Mouse (Mus musculus) lung, embryonic 16.5 days (tissue): Measurements from ENCODE around the gene Pcgf5. TPM values are rescaled to one million over a fixed set of nuclear protein-coding genes. Genes with fewer than 3 reads are reported as not detected.
A peak's percentile ranks its signal among the peaks of the same experiment; 100 is the strongest.

ENCODE experiments used
- ATAC-seq: fragments of 200-750 bp; cut with Nextera tagmentation; 2 replicates; pipeline ENCODE4 v1.8.0; 2017; ENCODE audit warnings: low read depth, mild to moderate bottlenecking, moderate library complexity
- H3K27ac ChIP-seq: fragments of 300-500 bp; sonication (generic); 2 replicates; pipeline ENCODE4 v1.5.1; 2014; ENCODE audit warnings: mild to moderate bottlenecking, control low read depth, low read length
- H3K27me3 ChIP-seq: fragments of 300-500 bp; sonication (generic); 2 replicates; pipeline ENCODE4 v1.6.1; 2014; ENCODE audit warnings: low read depth, low read length, mixed read lengths; ENCODE audit not compliant: control insufficient read depth, insufficient read depth
- H3K36me3 ChIP-seq: fragments of 300-500 bp; sonication (generic); 2 replicates; pipeline ENCODE4 v1.6.1; 2014; ENCODE audit warnings: low read length; ENCODE audit not compliant: control insufficient read depth, insufficient read depth
- H3K4me1 ChIP-seq: fragments of 300-500 bp; sonication (generic); replicated peaks from 2 replicates; pipeline ENCODE4 v1.6.1; 2014; ENCODE audit warnings: low read length, mixed read lengths; ENCODE audit not compliant: control insufficient read depth, insufficient read depth
- H3K4me2 ChIP-seq: fragments of 300-500 bp; sonication (generic); 2 replicates; pipeline ENCODE4 v1.6.1; 2014; ENCODE audit warnings: low read depth, low read length, control low read depth
- H3K4me3 ChIP-seq: fragments of 300-500 bp; sonication (generic); 2 replicates; pipeline ENCODE4 v1.5.1; 2014; ENCODE audit warnings: mild to moderate bottlenecking, low read length, control low read depth
- H3K9ac ChIP-seq: fragments of 300-500 bp; sonication (generic); 2 replicates; pipeline ENCODE4 v1.6.1; 2014; ENCODE audit warnings: low read length, control low read depth
- H3K9me3 ChIP-seq: fragments of 300-500 bp; sonication (generic); 2 replicates; pipeline ENCODE4 v1.6.1; 2016; ENCODE audit warnings: low read length; ENCODE audit not compliant: control insufficient read depth
- WGBS: fragments of 180-500 bp; shearing (Covaris S2); extraction: QIAGEN DNeasy Blood & Tissue Kit; methylation state at CpG from one replicate; pipeline ENCODE4 v1.1.7; 2014; 5-methylcytosine and 5-hydroxymethylcytosine counted together
- polyA plus RNA-seq: library from polyadenylated mRNA; unstranded; fragments of >200 nt; fragmentation: Nextera tagmentation; extraction: Ambion mirVana; gene quantifications from 2 replicates; pipeline ENCODE4 v1.2.1, GENCODE M21; 2015

Pcgf5 gene
- polyA plus RNA-seq, result 15.4 and 17.8 TPM in 2 replicates

GRCm38 (mm10) chr19:36348161-36348800, at the start of gene Pcgf5:
Gene Pcgf5, plus strand, starts transcription at chr19:36348309.
- H3K27ac ChIP-seq, result peak within 1 kb of the TSS; percentile 22; the same call in 1 of the 2 replicates
- H3K36me3 ChIP-seq, result no peaks in the 10 kb centered on the region
- 0 out of 2 replicates have a peak, but pooled peaks cover 3% of the 10 kb centered on the region for H3K4me1 ChIP-seq
- H3K9me3 ChIP-seq, result no peaks in the 10 kb centered on the region
- H3K4me3 ChIP-seq, result peak within 1 kb of the TSS; percentile 81
- peak within 1 kb of the TSS; percentile 100 for H3K4me2 ChIP-seq
- WGBS, result under 1% methylated on average over 55 of the region's 92 CpGs
- peaks cover 27% of the 10 kb centered on the region for H3K27me3 ChIP-seq
- H3K9ac ChIP-seq, result peak within 1 kb of the TSS; percentile 76
- peak; percentile 79 for ATAC-seq

- no peak overlapping the region for H3K9ac ChIP-seq
- no peak overlapping the region for H3K4me3 ChIP-seq
- H3K27me3 ChIP-seq, result no peaks in the 10 kb centered on the region
- H3K27ac ChIP-seq, result no peak overlapping the region
- no peaks in the 10 kb centered on the region for H3K9me3 ChIP-seq
- 51% methylated on average over 5 of the region's 5 CpGs for WGBS
- H3K4me1 ChIP-seq, result no peaks in the 10 kb centered on the region
- H3K36me3 ChIP-seq, result no peaks in the 10 kb centered on the region
- no peak overlapping the region for H3K4me2 ChIP-seq
- ATAC-seq, result no peak
Observed at GRCm38 (mm10) chr19:36305542-36305941, 42.6 kb upstream of the Pcgf5 start.

- H3K27ac ChIP-seq, result no peak overlapping the region
- H3K4me1 ChIP-seq, result no peaks in the 10 kb centered on the region
- H3K36me3 ChIP-seq, result no peaks in the 10 kb centered on the region
- WGBS, result 82% methylated on average over 5 of the region's 5 CpGs
- ATAC-seq, result no peak
- H3K9me3 ChIP-seq, result no peaks in the 10 kb centered on the region
- H3K4me2 ChIP-seq, result no peak overlapping the region
- no peak overlapping the region for H3K9ac ChIP-seq
- H3K4me3 ChIP-seq, result no peak overlapping the region
- H3K27me3 ChIP-seq, result no peaks in the 10 kb centered on the region
Observed at GRCm38 (mm10) chr19:36314010-36314409, 34.1 kb upstream of the Pcgf5 start.

GRCm38 (mm10) chr19:36319735-36320134, 28.4 kb upstream of the Pcgf5 start:
- no peak overlapping the region for H3K4me3 ChIP-seq

GRCm38 (mm10) chr19:36321066-36321465, 27.0 kb upstream of the Pcgf5 start:
- Histone ChIP-seq H3K4me2 (no peak overlapping the region), H3K4me3 (no peak overlapping the region), H3K27ac (no peak overlapping the region), H3K9me3 (no peaks in the 10 kb centered on the region), H3K4me1 (no peaks in the 10 kb centered on the region), H3K36me3 (no peaks in the 10 kb centered on the region), H3K9ac (no peak overlapping the region), H3K27me3 (no peaks in the 10 kb centered on the region)
- no peak for ATAC-seq
- 85% methylated on average over 3 of the region's 3 CpGs for WGBS

More at GRCm38 (mm10) chr19:36319735-36320134, 28.4 kb upstream of the Pcgf5 start:
- Histone ChIP-seq H3K9me3 (no peaks in the 10 kb centered on the region), H3K4me1 (no peaks in the 10 kb centered on the region), H3K4me2 (no peak overlapping the region), H3K27ac (no peak overlapping the region), H3K27me3 (no peaks in the 10 kb centered on the region), H3K36me3 (no peaks in the 10 kb centered on the region), H3K9ac (no peak overlapping the region)
- ATAC-seq, result no peak
- WGBS, result 75% methylated on average over 4 of the region's 4 CpGs

GRCm38 (mm10) chr19:36323326-36323725, 24.8 kb upstream of the Pcgf5 start:
- Histone ChIP-seq H3K4me2 (no peak overlapping the region), H3K4me1 (no peaks in the 10 kb centered on the region), H3K27me3 (no peaks in the 10 kb centered on the region), H3K9me3 (no peaks in the 10 kb centered on the region), H3K9ac (no peak overlapping the region), H3K36me3 (no peaks in the 10 kb centered on the region), H3K27ac (no peak overlapping the region), H3K4me3 (no peak overlapping the region)
- 49% methylated on average over 2 of the region's 2 CpGs for whole genome bisulfite sequencing
- ATAC-seq, result no peak

GRCm38 (mm10) chr19:36328678-36329077, 19.4 kb upstream of the Pcgf5 start:
- ATAC-seq, result no peak

GRCm38 (mm10) chr19:36347376-36347775, 733 bp upstream of the Pcgf5 start:
- no peak for ATAC-seq
- peak overlapping the region; percentile 81 for H3K4me3 ChIP-seq
- H3K36me3 ChIP-seq, result no peaks in the 10 kb centered on the region
- H3K4me1 ChIP-seq, result 0 out of 2 replicates have a peak, but pooled peaks cover 3% of the 10 kb centered on the region
- H3K27me3 ChIP-seq, result peaks cover 27% of the 10 kb centered on the region
- no peak overlapping the region for H3K9ac ChIP-seq
- no peaks in the 10 kb centered on the region for H3K9me3 ChIP-seq
- peak overlapping the region; percentile 100 for H3K4me2 ChIP-seq
- 20% methylated on average over 6 of the region's 6 CpGs for WGBS
- H3K27ac ChIP-seq, result no peak overlapping the region

More at GRCm38 (mm10) chr19:36328678-36329077, 19.4 kb upstream of the Pcgf5 start:
- WGBS, result 36% methylated on average over 5 of the region's 5 CpGs
- Histone ChIP-seq H3K4me1 (no peaks in the 10 kb centered on the region), H3K36me3 (no peaks in the 10 kb centered on the region), H3K27ac (no peak overlapping the region), H3K9ac (no peak overlapping the region), H3K4me2 (no peak overlapping the region), H3K9me3 (no peaks in the 10 kb centered on the region), H3K27me3 (no peaks in the 10 kb centered on the region), H3K4me3 (no peak overlapping the region)

- 2% methylated on average over 11 of the region's 11 CpGs for WGBS
- H3K27me3 ChIP-seq, result peaks cover 27% of the 10 kb centered on the region
- ATAC-seq, result no peak
Observed at GRCm38 (mm10) chr19:36347831-36348160, 313 bp upstream of the Pcgf5 start.

More at GRCm38 (mm10) chr19:36347831-36348160, 313 bp upstream of the Pcgf5 start:
- Histone ChIP-seq H3K36me3 (no peaks in the 10 kb centered on the region), H3K9ac (peak overlapping the region; percentile 76), H3K4me2 (peak overlapping the region; percentile 100), H3K4me3 (peak overlapping the region; percentile 81), H3K9me3 (no peaks in the 10 kb centered on the region), H3K27ac (no peak overlapping the region), H3K4me1 (0 out of 2 replicates have a peak, but pooled peaks cover 3% of the 10 kb centered on the region)
